Mouse (Mus musculus): Measurements from ENCODE around the gene Eid1. TPM values are rescaled to one million over a fixed set of nuclear protein-coding genes. Genes with fewer than 3 reads are reported as not detected.

Gene Eid1
- polyA plus RNA-seq (2011; ENCODE audit: insufficient read depth, insufficient read length, low replicate concordance, missing spikeins), result 52.8 and 67.1 TPM in 2 replicates

DNA sequence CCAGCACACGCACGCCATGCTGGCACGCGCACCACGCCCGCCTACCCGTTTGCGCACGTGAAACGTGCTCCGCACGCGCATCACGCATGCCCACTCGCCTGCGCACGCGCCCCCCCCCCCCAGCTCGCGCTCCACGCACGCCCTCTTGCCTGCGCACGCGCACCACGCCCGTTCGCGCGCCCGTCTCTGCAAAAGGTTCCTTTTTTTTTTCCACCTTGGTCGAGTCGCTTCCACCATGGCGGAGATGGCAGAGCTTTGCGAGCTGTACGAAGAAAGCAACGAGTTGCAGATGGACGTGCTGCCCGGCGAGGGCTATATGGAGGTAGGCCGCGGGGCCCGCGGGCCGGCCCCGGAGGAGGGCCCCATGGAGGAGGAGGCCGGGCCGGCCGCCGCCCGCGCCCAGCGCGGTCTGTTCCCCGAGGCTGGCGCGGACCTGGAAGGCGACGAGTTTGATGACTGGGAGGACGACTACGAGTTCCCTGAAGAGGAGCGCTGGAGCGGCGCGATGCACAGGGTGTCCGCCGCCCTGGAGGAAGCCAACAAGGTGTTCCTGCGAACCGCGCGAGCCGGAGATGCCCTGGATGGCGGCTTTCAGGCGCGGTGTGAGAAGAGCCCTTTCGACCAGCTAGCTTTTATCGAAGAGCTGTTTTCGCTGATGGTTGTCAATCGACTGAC, at the start of gene Eid1:
TSS of gene Eid1 (plus strand) at position 139 of the 675 bp plus-strand sequence.
- H3K27ac ChIP-seq (ENCODE audit: control insufficient read depth, insufficient read depth, low read depth, low read length, poor library complexity), result peak within 1 kb of the TSS; percentile 88
- peak within 1 kb of the TSS; percentile 95 for H3K4me3 ChIP-seq (replicated peaks; ENCODE audit: control insufficient read depth, low read depth, low read length)
- WGBS, result under 1% methylated on average over 68 of the region's 79 CpGs
- TF ChIP-seq CTCF (IDR thresholded peaks at IDR 0.05; ENCODE audit: control insufficient read depth, insufficient read depth, low read length) (no peak), POLR2A (IDR thresholded peaks at IDR 0.05; ENCODE audit: borderline replicate concordance, control insufficient read depth, low read depth, low read length) (0 out of 2 replicates have a peak, but pooled peaks have one; percentile 23)
- no peaks in the 10 kb centered on the region; the same call in 1 of the 2 replicates for H3K4me1 ChIP-seq (ENCODE audit: control insufficient read depth, insufficient read depth, low read length)

- H3K27ac ChIP-seq (ENCODE audit: control insufficient read depth, insufficient read depth, low read depth, low read length, poor library complexity), result no peak overlapping the region
- H3K4me1 ChIP-seq (ENCODE audit: control insufficient read depth, insufficient read depth, low read length), result no peaks in the 10 kb centered on the region; the same call in 1 of the 2 replicates
- TF ChIP-seq POLR2A (IDR thresholded peaks at IDR 0.05; ENCODE audit: borderline replicate concordance, control insufficient read depth, low read depth, low read length), result no peak
- no peak for TF ChIP-seq CTCF (IDR thresholded peaks at IDR 0.05; ENCODE audit: control insufficient read depth, insufficient read depth, low read length)
- H3K4me3 ChIP-seq (replicated peaks; ENCODE audit: control insufficient read depth, low read depth, low read length), result no peak overlapping the region
- 80% methylated on average over 15 of the region's 15 CpGs for WGBS
Observed at GRCm38 (mm10) chr2:125623211-125623610, 49.7 kb upstream of the Eid1 start.

DNA sequence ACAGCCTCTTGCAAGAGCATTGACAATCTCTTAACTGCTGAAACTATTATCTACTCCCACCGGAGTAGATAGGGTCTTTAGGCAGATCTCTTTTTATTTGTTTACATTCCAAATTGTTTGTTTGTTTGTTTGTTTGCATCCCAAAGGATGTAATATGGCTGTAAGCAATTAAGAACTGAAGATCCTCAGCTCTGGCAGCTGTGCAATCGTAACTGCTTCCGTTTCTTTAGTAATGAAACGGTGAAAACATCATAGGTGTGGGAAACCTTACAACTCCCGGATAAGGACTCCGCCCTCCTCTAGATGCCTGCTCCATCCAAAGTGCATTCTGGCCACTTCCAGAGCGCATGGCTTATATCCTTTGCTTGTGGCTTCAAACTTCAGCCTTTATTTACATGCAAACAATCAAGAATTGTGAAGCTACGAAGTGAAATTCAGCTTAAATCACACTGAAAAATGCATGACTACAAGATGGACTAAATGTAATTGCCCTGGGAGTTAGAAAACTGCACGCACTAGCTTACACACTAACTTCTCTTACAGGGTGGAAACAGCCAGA, 48.7 kb upstream of the Eid1 start:
- WGBS, result 5% methylated on average over 9 of the region's 9 CpGs

DNA sequence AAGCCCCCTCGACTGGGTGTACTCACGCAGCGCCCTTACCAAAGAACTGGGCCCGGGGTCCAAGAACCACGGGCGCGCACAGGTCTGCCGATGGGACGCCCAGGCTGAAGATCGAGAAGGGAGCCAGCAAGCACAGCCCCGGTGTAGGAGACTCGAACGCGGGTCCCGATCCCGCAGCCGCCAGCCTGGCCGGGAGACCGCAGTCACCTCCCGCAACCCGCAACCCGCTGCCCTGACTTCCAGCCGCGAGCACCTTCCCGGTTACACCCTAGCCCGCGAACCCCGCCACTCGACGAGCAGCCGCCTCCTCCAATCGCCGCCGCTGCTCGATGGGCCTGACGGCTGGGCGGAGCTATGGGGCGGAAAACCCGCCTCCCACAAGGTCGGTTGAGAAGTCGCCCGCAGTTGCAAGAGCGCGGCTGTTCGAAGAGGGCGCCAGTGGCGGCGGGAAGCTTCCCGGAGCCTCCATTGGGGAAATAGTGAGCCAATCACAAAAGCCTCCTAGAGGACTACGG, 48.0 kb upstream of the Eid1 start, which contains the start of gene Cep152:
TSS of gene Cep152 (minus strand) at position 277 of the 515 bp plus-strand sequence.
- Histone ChIP-seq H3K4me1 (ENCODE audit: control insufficient read depth, insufficient read depth, low read length) (no peaks in the 10 kb centered on the region; the same call in 1 of the 2 replicates), H3K4me3 (replicated peaks; ENCODE audit: control insufficient read depth, low read depth, low read length) (peak within 1 kb of the TSS; percentile 96), H3K27ac (ENCODE audit: control insufficient read depth, insufficient read depth, low read depth, low read length, poor library complexity) (peak within 1 kb of the TSS; percentile 74)
- TF ChIP-seq CTCF (IDR thresholded peaks at IDR 0.05; ENCODE audit: control insufficient read depth, insufficient read depth, low read length) (0 out of 2 replicates have a peak, but pooled peaks have one; percentile 5), POLR2A (IDR thresholded peaks at IDR 0.05; ENCODE audit: borderline replicate concordance, control insufficient read depth, low read depth, low read length) (peak; percentile 83)
- under 1% methylated on average over 50 of the region's 50 CpGs for WGBS

More for the DNA sequence above, 48.7 kb upstream of the Eid1 start:
- no peak overlapping the region; the same call in 1 of the 2 replicates for H3K27ac ChIP-seq (ENCODE audit: control insufficient read depth, insufficient read depth, low read depth, low read length, poor library complexity)
- H3K4me1 ChIP-seq (ENCODE audit: control insufficient read depth, insufficient read depth, low read length), result no peaks in the 10 kb centered on the region; the same call in 1 of the 2 replicates
- TF ChIP-seq POLR2A (IDR thresholded peaks at IDR 0.05; ENCODE audit: borderline replicate concordance, control insufficient read depth, low read depth, low read length), result no peak
- TF ChIP-seq CTCF (IDR thresholded peaks at IDR 0.05; ENCODE audit: control insufficient read depth, insufficient read depth, low read length), result no peak
- H3K4me3 ChIP-seq (replicated peaks; ENCODE audit: control insufficient read depth, low read depth, low read length), result peak overlapping the region; percentile 96

DNA sequence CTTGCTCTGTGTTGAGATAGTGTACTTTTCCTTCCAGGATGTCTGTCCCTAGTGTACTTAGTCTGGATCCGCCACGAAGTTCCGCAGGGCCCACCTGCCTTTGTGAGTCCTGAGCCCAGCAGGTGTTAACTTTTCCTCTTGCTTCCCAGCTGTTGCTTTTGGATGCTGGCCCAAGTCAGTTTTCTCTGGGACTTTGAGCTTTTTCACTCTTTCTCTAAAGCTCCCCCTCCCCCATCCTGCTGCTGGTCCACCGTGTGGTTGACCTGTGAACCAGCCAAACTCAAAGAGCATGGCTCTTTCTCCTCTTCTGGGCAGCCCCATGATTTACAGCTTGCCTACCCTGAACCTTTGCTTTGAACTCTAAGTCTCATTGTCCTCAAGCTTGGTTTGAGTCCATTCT, 46.4 kb upstream of the Eid1 start:
- no peak overlapping the region for H3K4me3 ChIP-seq (replicated peaks; ENCODE audit: control insufficient read depth, low read depth, low read length)
- H3K27ac ChIP-seq (ENCODE audit: control insufficient read depth, insufficient read depth, low read depth, low read length, poor library complexity), result no peak overlapping the region
- H3K4me1 ChIP-seq (ENCODE audit: control insufficient read depth, insufficient read depth, low read length), result no peaks in the 10 kb centered on the region; the same call in 1 of the 2 replicates
- WGBS, result 85% methylated on average over 4 of the region's 4 CpGs
- TF ChIP-seq CTCF (IDR thresholded peaks at IDR 0.05; ENCODE audit: control insufficient read depth, insufficient read depth, low read length) (no peak), POLR2A (IDR thresholded peaks at IDR 0.05; ENCODE audit: borderline replicate concordance, control insufficient read depth, low read depth, low read length) (no peak)

DNA sequence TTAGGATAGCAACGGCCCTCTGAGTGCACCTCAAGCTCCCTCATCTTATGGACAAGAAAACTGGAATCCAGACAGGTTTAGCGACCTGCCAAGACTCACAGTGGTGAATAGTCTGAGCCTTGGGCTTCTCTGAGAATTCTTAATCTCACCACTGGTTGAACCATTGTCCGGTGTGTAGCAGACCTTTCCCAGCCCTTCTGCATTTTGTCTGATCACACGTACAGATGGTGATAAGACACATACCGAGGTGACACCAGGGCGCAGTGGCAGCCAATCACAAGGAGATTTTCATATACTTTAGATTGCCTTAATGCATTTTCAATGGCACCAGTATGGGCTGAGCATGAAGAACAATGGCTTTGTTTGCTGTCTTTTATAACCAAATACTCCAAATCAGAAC, 44.4 kb upstream of the Eid1 start:
- WGBS, result 81% methylated on average over 6 of the region's 6 CpGs
- H3K4me3 ChIP-seq (replicated peaks; ENCODE audit: control insufficient read depth, low read depth, low read length), result no peak overlapping the region
- no peak overlapping the region for H3K27ac ChIP-seq (ENCODE audit: control insufficient read depth, insufficient read depth, low read depth, low read length, poor library complexity)
- TF ChIP-seq POLR2A (IDR thresholded peaks at IDR 0.05; ENCODE audit: borderline replicate concordance, control insufficient read depth, low read depth, low read length) (no peak), CTCF (IDR thresholded peaks at IDR 0.05; ENCODE audit: control insufficient read depth, insufficient read depth, low read length) (no peak)
- no peaks in the 10 kb centered on the region; the same call in 1 of the 2 replicates for H3K4me1 ChIP-seq (ENCODE audit: control insufficient read depth, insufficient read depth, low read length)

DNA sequence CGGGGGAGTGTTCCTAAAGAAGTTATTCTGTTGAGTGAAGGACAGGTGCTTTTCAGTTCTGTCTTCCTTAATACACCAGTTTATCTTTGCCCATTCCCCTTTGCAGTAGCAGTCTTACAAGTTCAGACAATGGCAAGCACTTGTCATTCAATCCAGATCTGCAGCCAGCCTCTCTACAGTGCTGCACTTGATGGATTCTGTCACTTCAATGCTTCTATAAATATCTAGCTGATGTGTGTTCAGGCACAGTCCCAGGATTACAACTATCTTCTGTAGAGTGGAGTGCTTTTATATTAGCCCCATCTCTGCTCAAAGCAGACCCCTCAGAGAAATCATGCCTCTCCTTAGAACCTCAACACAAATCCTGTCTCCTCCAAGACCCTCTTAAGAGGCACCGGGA, 42.9 kb upstream of the Eid1 start:
- no peak overlapping the region for H3K4me3 ChIP-seq (replicated peaks; ENCODE audit: control insufficient read depth, low read depth, low read length)
- TF ChIP-seq POLR2A (IDR thresholded peaks at IDR 0.05; ENCODE audit: borderline replicate concordance, control insufficient read depth, low read depth, low read length), result no peak
- TF ChIP-seq CTCF (IDR thresholded peaks at IDR 0.05; ENCODE audit: control insufficient read depth, insufficient read depth, low read length), result no peak
- H3K4me1 ChIP-seq (ENCODE audit: control insufficient read depth, insufficient read depth, low read length), result no peaks in the 10 kb centered on the region
- H3K27ac ChIP-seq (ENCODE audit: control insufficient read depth, insufficient read depth, low read depth, low read length, poor library complexity), result no peak overlapping the region
- 87% methylated on average over 2 of the region's 2 CpGs for WGBS

DNA sequence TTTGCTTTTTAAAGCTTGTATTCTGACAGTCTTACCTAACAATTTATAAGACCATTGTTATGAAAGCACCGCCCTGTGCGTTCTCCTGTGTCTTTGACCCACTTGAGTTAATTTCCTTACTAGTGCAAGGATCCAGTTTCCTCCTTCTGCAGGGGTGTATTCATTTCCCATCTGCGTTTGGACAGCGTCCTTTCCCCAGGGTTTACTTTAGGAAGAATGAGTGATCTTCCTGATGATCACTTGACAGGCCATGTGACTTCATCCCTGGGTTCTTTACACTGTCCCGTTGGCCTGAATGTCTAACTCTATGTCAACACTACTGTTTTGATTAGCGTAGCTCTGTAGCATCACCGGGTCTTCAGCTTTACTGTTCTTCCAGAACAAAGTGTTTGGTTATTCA, 35.6 kb upstream of the Eid1 start:
- H3K4me1 ChIP-seq (ENCODE audit: control insufficient read depth, insufficient read depth, low read length), result no peaks in the 10 kb centered on the region
- H3K4me3 ChIP-seq (replicated peaks; ENCODE audit: control insufficient read depth, low read depth, low read length), result no peak overlapping the region
- H3K27ac ChIP-seq (ENCODE audit: control insufficient read depth, insufficient read depth, low read depth, low read length, poor library complexity), result no peak overlapping the region
- TF ChIP-seq POLR2A (IDR thresholded peaks at IDR 0.05; ENCODE audit: borderline replicate concordance, control insufficient read depth, low read depth, low read length), result no peak
- TF ChIP-seq CTCF (IDR thresholded peaks at IDR 0.05; ENCODE audit: control insufficient read depth, insufficient read depth, low read length), result no peak
- 86% methylated on average over 7 of the region's 7 CpGs for WGBS
